Mouse (Mus musculus) C2C12 (cell line): ENCODE results near the gene Abca1.

Experiments used
- CEBPB ChIP-seq: IDR thresholded peaks from one replicate; pipeline ENCODE4 v1.6.1; 2011; ENCODE audit warnings: low read depth, mild to moderate bottlenecking, control low read depth, moderate library complexity
- CTCF ChIP-seq: IDR thresholded peaks from one replicate; pipeline ENCODE4 v1.5.1; 2011; ENCODE audit not compliant: control insufficient read depth, insufficient read depth, insufficient read length
- FOSL1 ChIP-seq: IDR thresholded peaks from one replicate; pipeline ENCODE4 v1.8.0; 2011; ENCODE audit warnings: mild to moderate bottlenecking, low read length; ENCODE audit not compliant: poor library complexity, insufficient read depth, severe bottlenecking
- MAX ChIP-seq: IDR thresholded peaks from one replicate; pipeline ENCODE4 v1.6.1; 2011; ENCODE audit warnings: mild to moderate bottlenecking, control low read depth
- MYOD1 ChIP-seq: IDR thresholded peaks from one replicate; pipeline ENCODE4 v1.6.1; 2011; ENCODE audit warnings: low read depth; ENCODE audit not compliant: control insufficient read depth, insufficient read length
- MYOG ChIP-seq: IDR thresholded peaks from one replicate; pipeline ENCODE4 v1.6.1; 2011; ENCODE audit not compliant: control insufficient read depth, insufficient read length; ENCODE audit errors: extremely low read depth
- USF1 ChIP-seq: IDR thresholded peaks from one replicate; pipeline ENCODE4 v1.6.1; 2011; ENCODE audit warnings: low read depth, mild to moderate bottlenecking, control low read depth, moderate library complexity

GRCm38 (mm10) chr4:53144021-53144420 is 15.7 kb downstream of the Abca1 start:
- TF ChIP-seq CTCF (no peak), USF1 (no peak), MAX (no peak), MYOD1 (no peak), FOSL1 (no peak), CEBPB (no peak), MYOG (no peak)
